Mouse (Mus musculus): ENCODE results near the gene Znrf2. TPM values are rescaled to one million over a fixed set of nuclear protein-coding genes. Genes with fewer than 3 reads are reported as not detected.

Gene Znrf2
- total and polyA plus RNA-seq, 3 experiments: 16.0 to 26.9 (median 18.3) TPM

DNA sequence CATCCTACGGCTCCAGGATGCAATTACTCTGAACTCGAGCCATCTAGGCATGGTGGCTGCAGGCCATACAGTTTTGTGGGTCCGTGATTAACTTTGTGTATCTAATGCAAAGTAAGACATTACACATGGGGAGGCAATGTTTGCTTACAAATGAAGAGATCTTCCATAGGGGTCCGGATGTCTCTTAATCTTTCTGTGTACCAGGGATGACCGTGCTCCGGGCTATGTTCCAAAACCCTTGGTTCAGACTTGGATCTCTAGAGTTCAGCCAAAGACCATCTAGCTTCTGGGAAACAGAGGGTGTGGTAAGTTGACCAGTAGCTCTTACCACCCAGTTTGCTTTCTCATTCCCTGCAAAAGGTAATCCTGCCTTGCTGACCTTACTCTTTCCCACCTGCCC is 4.4 kb upstream of the Znrf2 start:
- no peak overlapping the region for H3K27ac ChIP-seq (ENCODE audit: insufficient read depth, low read depth)
- dilution Hi-C loops (cut with MboI; ENCODE audit: extremely low pct_ligation_motif_present, extremely low pct_unique_long_range_greater_than_20kb, low sequenced_read_pairs): no loop called here
- peaks cover 11 to 51% of the 10 kb centered on the region in 2 experiments for H3K4me1 ChIP-seq (ENCODE audit: control insufficient read depth in 1 of 2, insufficient read depth in 2 of 2)

GRCm38 (mm10) chr6:54815428-54816130 is 1.1 kb upstream of the Znrf2 start:
- no peaks in the 10 kb centered on the region for H3K9me3 ChIP-seq (replicated peaks; ENCODE audit: low read length)
- peaks cover 7 to 52% of the 10 kb centered on the region in 2 experiments for H3K4me1 ChIP-seq (ENCODE audit: control insufficient read depth in 1 of 2, insufficient read depth in 2 of 2)
- H3K4me3 ChIP-seq (replicated peaks in 1 of 3; ENCODE audit: low read depth in 2 of 3, low read length in 2 of 3, poor library complexity in 1 of 3): no peak overlapping the region
- H3K36me3 ChIP-seq (replicated peaks in 1 of 2; ENCODE audit: control insufficient read depth in 1 of 2, insufficient read depth in 1 of 2, low read length in 1 of 2): no peaks in the 10 kb centered on the region
- H3K27ac ChIP-seq (ENCODE audit: insufficient read depth, low read depth): no peak overlapping the region
- TF ChIP-seq NELFE (IDR thresholded peaks at IDR 0.05; ENCODE audit: low read depth, low read length): 0 out of 2 replicates have a peak, but pooled peaks have one; percentile 1
- no peak for TF ChIP-seq NRF1 (IDR thresholded peaks at IDR 0.05; ENCODE audit: low read depth, low read length)
- DNase-seq (ENCODE audit: extremely low read depth): no peak
- H3K79me2 ChIP-seq (replicated peaks; ENCODE audit: control insufficient read depth, extremely low read depth, insufficient read depth, poor library complexity, severe bottlenecking): peaks cover 20% of the 10 kb centered on the region
- no peaks in the 10 kb centered on the region for H3K27me3 ChIP-seq (replicated peaks)
- no peak overlapping the region for H3K9ac ChIP-seq (ENCODE audit: insufficient read depth, low read depth)
- in situ Hi-C loops (cut with MboI; ENCODE audit: low pct_ligation_motif_present, low pct_unique_long_range_greater_than_20kb, low sequenced_read_pairs) (loop anchor here (10.0 kb wide), 1 partner anchor 99 kb away; no protein-coding TSS in a partner anchor), dilution Hi-C loops (cut with MboI; ENCODE audit: extremely low pct_ligation_motif_present, extremely low pct_unique_long_range_greater_than_20kb, low sequenced_read_pairs) (no loop called here)
- no peak overlapping the region for H3K4me2 ChIP-seq (ENCODE audit: insufficient read depth, low read depth, poor library complexity, severe bottlenecking)

More for the DNA sequence above, 4.4 kb upstream of the Znrf2 start:
- DNase-seq (ENCODE audit: extremely low read depth): no peak
- Histone ChIP-seq H3K4me2 (ENCODE audit: insufficient read depth, low read depth, poor library complexity, severe bottlenecking) (no peak overlapping the region), H3K9ac (ENCODE audit: insufficient read depth, low read depth) (no peak overlapping the region), H3K27me3 (replicated peaks) (no peaks in the 10 kb centered on the region), H3K79me2 (replicated peaks; ENCODE audit: control insufficient read depth, extremely low read depth, insufficient read depth, poor library complexity, severe bottlenecking) (no peaks in the 10 kb centered on the region), H3K36me3 (replicated peaks in 1 of 2; ENCODE audit: control insufficient read depth in 1 of 2, insufficient read depth in 1 of 2, low read length in 1 of 2) (no peaks in the 10 kb centered on the region), H3K4me3 (replicated peaks in 1 of 3; ENCODE audit: low read depth in 2 of 3, low read length in 2 of 3, poor library complexity in 1 of 3) (no peak overlapping the region), H3K9me3 (replicated peaks; ENCODE audit: low read length) (no peaks in the 10 kb centered on the region)
- no peak for TF ChIP-seq ZKSCAN1 (IDR thresholded peaks at IDR 0.05; ENCODE audit: borderline replicate concordance, low read depth, low read length)
- TF ChIP-seq CTCF (conservative IDR thresholded peaks at IDR 0.05 in 1 of 2, IDR thresholded peaks at IDR 0.05 in 1 of 2; ENCODE audit: low read depth in 2 of 2, low read length in 2 of 2): no peak
- no peak for TF ChIP-seq HCFC1 (IDR thresholded peaks at IDR 0.05; ENCODE audit: low read depth, low read length)
- no peak for TF ChIP-seq UBTF (IDR thresholded peaks at IDR 0.05; ENCODE audit: low read depth, low read length)
- no peak for TF ChIP-seq IRF4 (IDR thresholded peaks at IDR 0.05; ENCODE audit: low read depth, low read length)
- TF ChIP-seq E2F4 (IDR thresholded peaks at IDR 0.05; ENCODE audit: insufficient replicate concordance, low read depth, low read length): no peak
- TF ChIP-seq CHD1 (IDR thresholded peaks at IDR 0.05; ENCODE audit: low read depth, low read length): no peak
- TF ChIP-seq MYC (IDR thresholded peaks at IDR 0.05; ENCODE audit: low read depth, low read length): no peak
- TF ChIP-seq USF1 (IDR thresholded peaks at IDR 0.05; ENCODE audit: low read depth, low read length): no peak
- TF ChIP-seq ETS1 (conservative IDR thresholded peaks at IDR 0.05; ENCODE audit: low read depth, low read length): no peak
- no peak for TF ChIP-seq CHD2 (IDR thresholded peaks at IDR 0.05; ENCODE audit: low read length)
- TF ChIP-seq ZNF384 (IDR thresholded peaks at IDR 0.05; ENCODE audit: low read depth, low read length): no peak
- no peak for TF ChIP-seq KAT2A (IDR thresholded peaks at IDR 0.05; ENCODE audit: insufficient replicate concordance, low read length)
- no peak for TF ChIP-seq NRF1 (IDR thresholded peaks at IDR 0.05; ENCODE audit: low read depth, low read length)
- no peak for TF ChIP-seq POLR2A (IDR thresholded peaks at IDR 0.05; ENCODE audit: low read depth, low read length)
- TF ChIP-seq SMC3 (IDR thresholded peaks at IDR 0.05; ENCODE audit: low read depth, low read length): no peak
- TF ChIP-seq USF2 (conservative IDR thresholded peaks at IDR 0.05; ENCODE audit: low read depth, low read length): no peak
- no peak for TF ChIP-seq ZMIZ1 (IDR thresholded peaks at IDR 0.05; ENCODE audit: low read depth, low read length)
- TF ChIP-seq TBP (conservative IDR thresholded peaks at IDR 0.05; ENCODE audit: low read depth, low read length): no peak
- TF ChIP-seq RCOR1 (conservative IDR thresholded peaks at IDR 0.05; ENCODE audit: low read depth, low read length): no peak
- in situ Hi-C loops (cut with MboI; ENCODE audit: low pct_ligation_motif_present, low pct_unique_long_range_greater_than_20kb, low sequenced_read_pairs): loop anchor here (5.0 to 10.0 kb wide), 2 partner anchors 103 to 180 kb away; partner anchors contain the start of gene Ggct

All from CH12.LX (cell line).